Mouse (Mus musculus) neutrophil, adult 65 days (primary cell): ENCODE data around the gene Mtmr14. TPM values are rescaled to one million over a fixed set of nuclear protein-coding genes. Genes with fewer than 3 reads are reported as not detected.

Experiments used
- total RNA-seq: library from RNA; stranded (reverse); gene quantifications from 2 replicates; pipeline ENCODE4 v1.2.4, GENCODE M21; 2023

Mtmr14 gene
- total RNA-seq, result 64.5 and 81.3 TPM in 2 replicates

GRCm38 (mm10) chr6:113237542-113238270 is at the start of gene Mtmr14:
TSS of gene Mtmr14 (plus strand) at chr6:113237843.

GRCm38 (mm10) chr6:113194841-113195595 is 42.6 kb upstream of the Mtmr14 start, which contains the start of gene Lhfpl4:
TSS of gene Lhfpl4 (minus strand) at chr6:113195384.

GRCm38 (mm10) chr6:113282101-113282802 is 44.6 kb downstream of the Mtmr14 start, which contains the start of gene Cpne9:
TSS of gene Cpne9 (plus strand) at chr6:113282307.

GRCm38 (mm10) chr6:113306986-113307349 is 69.3 kb downstream of the Mtmr14 start, which contains the start of gene Brpf1:
TSS of gene Brpf1 (plus strand) at chr6:113307137.

GRCm38 (mm10) chr6:113326533-113327315 is 89.1 kb downstream of the Mtmr14 start, which contains the start of gene Ogg1:
TSS of gene Ogg1 (plus strand) at chr6:113326972.

Other genes starting within 250 kb of the Mtmr14 start
- gene Thumpd3, start 191.6 kb upstream of the Mtmr14 start, total RNA-seq, result 17.2 and 18.3 TPM in 2 replicates
- gene Setd5, start 160.5 kb upstream of the Mtmr14 start, total RNA-seq, result 52.0 and 79.0 TPM in 2 replicates
- 0.44 and 0.66 TPM in 2 replicates for gene Lhfpl4, start 42.5 kb upstream of the Mtmr14 start, total RNA-seq
- gene Cpne9, start 44.5 kb downstream of the Mtmr14 start, total RNA-seq, result 0.54 and 0.95 TPM in 2 replicates
- gene Brpf1, start 69.3 kb downstream of the Mtmr14 start, total RNA-seq, result 130 and 175 TPM in 2 replicates
- 11.9 and 13.8 TPM in 2 replicates for gene Ogg1, start 89.1 kb downstream of the Mtmr14 start, total RNA-seq
- gene Camk1, start 106.1 kb downstream of the Mtmr14 start, total RNA-seq, result 24.6 and 26.1 TPM in 2 replicates
- 21.5 and 31.0 TPM in 2 replicates for gene Tada3, start 140.0 kb downstream of the Mtmr14 start, total RNA-seq
- gene Arpc4, start 140.3 kb downstream of the Mtmr14 start, total RNA-seq, result 502 and 519 TPM in 2 replicates
- gene Ttll3, start 151.4 kb downstream of the Mtmr14 start, total RNA-seq, result 34.0 and 50.2 TPM in 2 replicates
- gene Rpusd3, start 181.5 kb downstream of the Mtmr14 start, total RNA-seq, result 0.60 and 0.68 TPM in 2 replicates
- gene Cidec, start 197.9 kb downstream of the Mtmr14 start, total RNA-seq, result not detected in 2 replicates
- 8.3 and 8.5 TPM in 2 replicates for gene Jagn1, start 204.7 kb downstream of the Mtmr14 start, total RNA-seq
- gene Il17re, start 220.6 kb downstream of the Mtmr14 start, total RNA-seq, result 0.20 TPM in 1 of 2 replicates, not detected in the other
- gene Il17rc, start 233.6 kb downstream of the Mtmr14 start, total RNA-seq, result not detected in 2 replicates
- gene Creld1, start 245.5 kb downstream of the Mtmr14 start, total RNA-seq, result 1.9 and 3.9 TPM in 2 replicates